ENCODE assay signal across 8 mouse cellular contexts in genomic region chr6:14899021-14899610, GRCm38 (mm10). TPM values are rescaled to one million over a fixed set of nuclear protein-coding genes. Genes with fewer than 3 reads are reported as not detected.
DNase-seq lines count a peak whose midpoint lies in the region; ATAC-seq lines count a peak whose summit lies in the region.

No protein-coding gene starts in this region.

- no peaks in the 10 kb centered on the region for H3K9me3 ChIP-seq in embryonic facial prominence, embryonic 10.5 days
- no peaks in the 10 kb centered on the region for H3K9me3 ChIP-seq in hindbrain, embryonic 13.5 days
- H3K9me3 ChIP-seq in midbrain, embryonic 10.5 days (replicated peaks) = no peaks in the 10 kb centered on the region

- no peak overlapping the region for H3K9ac ChIP-seq in hindbrain, embryonic 13.5 days

- peak; percentile 10 for DNase-seq in Muller cell, postnatal 12 days (ENCODE audit: inconsistent ontology term)
- DNase-seq in embryonic facial prominence, embryonic 10.5 days (ENCODE audit: low spot score) = peak; percentile 50
- DNase-seq in midbrain, embryonic 10.5 days (ENCODE audit: low spot score) = peak; percentile 49
- no peak for DNase-seq in layer of hippocampus, adult 11-12 months (ENCODE audit: low spot score)
- DNase-seq in layer of hippocampus, postnatal 36 days = no peak
- DNase-seq in cerebellum, postnatal 4 days (ENCODE audit: low spot score in 2 of 2) = no peak

- H3K4me2 ChIP-seq in hindbrain, embryonic 13.5 days = peak overlapping the region; percentile 97

- no peaks in the 10 kb centered on the region for H3K36me3 ChIP-seq in embryonic facial prominence, embryonic 10.5 days (replicated peaks)
- no peaks in the 10 kb centered on the region for H3K36me3 ChIP-seq in hindbrain, embryonic 13.5 days
- H3K36me3 ChIP-seq in midbrain, embryonic 10.5 days = no peaks in the 10 kb centered on the region

- WGBS in embryonic facial prominence, embryonic 10.5 days = 3% methylated on average over 19 of the region's 19 CpGs
- WGBS in hindbrain, embryonic 13.5 days = 6% methylated on average over 19 of the region's 19 CpGs
- WGBS in midbrain, embryonic 10.5 days = 4% methylated on average over 19 of the region's 19 CpGs

- H3K27ac ChIP-seq in embryonic facial prominence, embryonic 10.5 days (replicated peaks) = peak overlapping the region; percentile 94
- H3K27ac ChIP-seq in hindbrain, embryonic 13.5 days = no peak overlapping the region
- H3K27ac ChIP-seq in midbrain, embryonic 10.5 days (replicated peaks) = peak overlapping the region; percentile 94

- H3K4me1 ChIP-seq in embryonic facial prominence, embryonic 10.5 days = peaks cover 56% of the 10 kb centered on the region
- H3K4me1 ChIP-seq in hindbrain, embryonic 13.5 days (replicated peaks) = peaks cover 40% of the 10 kb centered on the region
- peaks cover 57% of the 10 kb centered on the region for H3K4me1 ChIP-seq in midbrain, embryonic 10.5 days

- H3K4me3 ChIP-seq in embryonic facial prominence, embryonic 10.5 days = peak overlapping the region; percentile 78
- H3K4me3 ChIP-seq in hindbrain, embryonic 13.5 days = 0 out of 2 replicates have a peak overlapping the region, but pooled peaks have one; percentile 1
- peak overlapping the region; percentile 83 for H3K4me3 ChIP-seq in midbrain, embryonic 10.5 days

- 0 out of 2 replicates have a peak, but pooled peaks cover 7% of the 10 kb centered on the region for H3K27me3 ChIP-seq in embryonic facial prominence, embryonic 10.5 days (replicated peaks; ENCODE audit: low read depth, poor library complexity, severe bottlenecking)
- peaks cover 41% of the 10 kb centered on the region for H3K27me3 ChIP-seq in hindbrain, embryonic 13.5 days
- peaks cover 18% of the 10 kb centered on the region for H3K27me3 ChIP-seq in midbrain, embryonic 10.5 days (ENCODE audit: low read depth, poor library complexity, severe bottlenecking)

- ATAC-seq in hindbrain, embryonic 13.5 days (ENCODE audit: low FRiP score) = no peak
- no peak for ATAC-seq in erythroid progenitor cell, adult 5-6 weeks (replicated peaks; ENCODE audit: low FRiP score, poor library complexity, severe bottlenecking)

RNA-seq across cellular contexts. Expression of gene Foxp2, which starts 2.0 kb away (rescaled TPM):
- 37.1 and 48.3 TPM in 2 replicates for polyA plus RNA-seq in embryonic facial prominence, embryonic 10.5 days (2016; fragmentation: Nextera tagmentation; extraction: Ambion mirVana)
- 43.2 and 52.2 TPM in 2 replicates for polyA plus RNA-seq in hindbrain, embryonic 13.5 days (2015; fragmentation: Nextera tagmentation; extraction: Ambion mirVana)
- 35.9 and 45.1 TPM in 2 replicates for polyA plus RNA-seq in midbrain, embryonic 10.5 days (2016; fragmentation: Nextera tagmentation; extraction: Ambion mirVana)
- total RNA-seq in layer of hippocampus, postnatal 36 days (2021) = 1 to 10 TPM; 1.2 to 2.1 TPM
- total RNA-seq in erythroid progenitor cell, adult 5-6 weeks (2015; ENCODE audit: low replicate concordance) = not detected in 2 replicates
- total RNA-seq in erythroid progenitor cell, adult 5-6 weeks (2017; ENCODE audit: low replicate concordance) = 1.4 TPM in 1 of 2 replicates, not detected in the other

Comparison
In these comparisons a context has a peak if more than half of its experiments do, and no peak if none do; other contexts are left out.
1. DNase-seq: peak in Muller cell, postnatal 12 days (single experiment), embryonic facial prominence, embryonic 10.5 days (single experiment) and midbrain, embryonic 10.5 days (single experiment); none in layer of hippocampus, adult 11-12 months (single experiment), layer of hippocampus, postnatal 36 days (0 of 2) and cerebellum, postnatal 4 days (0 of 2).
2. H3K4me3 ChIP-seq: peak in every context shown above with its lines; median percentile 83 in midbrain, embryonic 10.5 days; 78 in embryonic facial prominence, embryonic 10.5 days; 1 in hindbrain, embryonic 13.5 days.